7 mouse cellular contexts compared by ENCODE assay signal in the genomic region with DNA sequence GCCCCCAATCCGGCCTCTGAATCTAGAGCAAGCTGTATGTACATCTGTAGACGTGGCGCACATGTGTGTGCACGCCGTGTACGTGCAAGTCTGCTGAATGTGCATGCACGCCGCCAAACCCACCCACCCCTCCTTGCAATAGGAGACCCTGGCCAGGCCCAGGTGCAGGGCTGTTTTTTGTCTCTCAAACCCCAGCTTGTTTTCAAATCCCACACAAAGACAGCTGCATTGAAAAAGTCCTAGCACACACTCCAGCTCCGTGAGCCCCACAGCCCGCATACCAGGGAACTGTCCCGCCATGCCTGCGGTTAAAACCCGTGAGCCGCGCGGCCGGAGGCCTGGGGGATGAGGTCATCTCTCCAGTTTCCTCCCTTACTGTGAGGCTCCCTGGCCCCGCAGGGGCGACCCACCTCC. TPM values are rescaled to one million over a fixed set of nuclear protein-coding genes. Genes with fewer than 3 reads are reported as not detected.
DNase-seq lines count a peak whose midpoint lies in the region; ATAC-seq and TF ChIP-seq lines count a peak whose summit lies in the region.

No protein-coding gene starts in this region.

- TF ChIP-seq CTCF in thymus, adult 2 months (IDR thresholded peaks at IDR 0.05; ENCODE audit: borderline replicate concordance, control insufficient read depth, extremely low read depth, insufficient read depth, low read length, poor library complexity), result no peak

- TF ChIP-seq POLR2A in thymus, adult 2 months (IDR thresholded peaks at IDR 0.05; ENCODE audit: control insufficient read depth, extremely low read depth, insufficient read depth, low read length, poor library complexity), result no peak

- H3K4me2 ChIP-seq in embryonic facial prominence, embryonic 14.5 days (ENCODE audit: low read depth, low read length), result peak overlapping the region; percentile 56
- no peak overlapping the region for H3K4me2 ChIP-seq in hindbrain, embryonic 11.5 days (replicated peaks; ENCODE audit: low read depth, low read length)
- H3K4me2 ChIP-seq in midbrain, embryonic 12.5 days (replicated peaks), result no peak overlapping the region

- no peak overlapping the region for H3K27ac ChIP-seq in thymus, adult 2 months (ENCODE audit: control insufficient read depth, insufficient read depth, low read length)
- peak overlapping the region; percentile 95 for H3K27ac ChIP-seq in embryonic facial prominence, embryonic 14.5 days (replicated peaks; ENCODE audit: low read depth, low read length)
- H3K27ac ChIP-seq in hindbrain, embryonic 11.5 days (ENCODE audit: low read depth, low read length), result no peak overlapping the region
- peak overlapping the region; percentile 46; the same call in 1 of the 2 replicates for H3K27ac ChIP-seq in midbrain, embryonic 12.5 days (replicated peaks)

- 0 out of 2 replicates have a peak, but pooled peaks cover 3% of the 10 kb centered on the region for H3K4me1 ChIP-seq in thymus, adult 2 months (replicated peaks; ENCODE audit: control insufficient read depth, insufficient read depth, low read length)
- H3K4me1 ChIP-seq in embryonic facial prominence, embryonic 14.5 days (ENCODE audit: control insufficient read depth, insufficient read depth, low read length), result peaks cover 15% of the 10 kb centered on the region
- H3K4me1 ChIP-seq in hindbrain, embryonic 11.5 days (replicated peaks; ENCODE audit: control insufficient read depth, insufficient read depth, low read length), result peaks cover 6% of the 10 kb centered on the region
- H3K4me1 ChIP-seq in midbrain, embryonic 12.5 days, result peaks cover 24% of the 10 kb centered on the region

- peak; percentile 73 for ATAC-seq in embryonic facial prominence, embryonic 14.5 days (ENCODE audit: low read depth)
- peak; percentile 36 for ATAC-seq in hindbrain, embryonic 11.5 days (ENCODE audit: low FRiP score)
- ATAC-seq in midbrain, embryonic 12.5 days (ENCODE audit: low FRiP score, low read depth), result peak; percentile 55

- WGBS in thymus, adult 2 months, result 81% methylated on average over 19 of the region's 19 CpGs
- WGBS in embryonic facial prominence, embryonic 14.5 days, result 16% methylated on average over 19 of the region's 19 CpGs
- 30% methylated on average over 19 of the region's 19 CpGs for WGBS in hindbrain, embryonic 11.5 days
- WGBS in midbrain, embryonic 12.5 days, result 32% methylated on average over 19 of the region's 19 CpGs

- no peaks in the 10 kb centered on the region for H3K27me3 ChIP-seq in thymus, adult 2 months (ENCODE audit: control insufficient read depth, insufficient read depth, low read length)
- H3K27me3 ChIP-seq in embryonic facial prominence, embryonic 14.5 days (replicated peaks; ENCODE audit: control insufficient read depth, insufficient read depth, low read length), result no peaks in the 10 kb centered on the region
- no peaks in the 10 kb centered on the region; the same call in 1 of the 2 replicates for H3K27me3 ChIP-seq in hindbrain, embryonic 11.5 days (ENCODE audit: control insufficient read depth, insufficient read depth, low read length)
- H3K27me3 ChIP-seq in midbrain, embryonic 12.5 days, result peaks cover 21% of the 10 kb centered on the region

- H3K36me3 ChIP-seq in thymus, adult 2 months (ENCODE audit: control insufficient read depth, insufficient read depth, low read length), result no peaks in the 10 kb centered on the region
- no peaks in the 10 kb centered on the region for H3K36me3 ChIP-seq in embryonic facial prominence, embryonic 14.5 days (ENCODE audit: control insufficient read depth, insufficient read depth, low read length)
- H3K36me3 ChIP-seq in hindbrain, embryonic 11.5 days (ENCODE audit: control insufficient read depth, insufficient read depth, low read length), result no peaks in the 10 kb centered on the region
- H3K36me3 ChIP-seq in midbrain, embryonic 12.5 days, result no peaks in the 10 kb centered on the region

- no peaks in the 10 kb centered on the region for H3K9me3 ChIP-seq in embryonic facial prominence, embryonic 14.5 days (ENCODE audit: control insufficient read depth, low read length)
- H3K9me3 ChIP-seq in hindbrain, embryonic 11.5 days (ENCODE audit: control insufficient read depth, low read length), result no peaks in the 10 kb centered on the region
- H3K9me3 ChIP-seq in midbrain, embryonic 12.5 days, result no peaks in the 10 kb centered on the region

- peak; percentile 16 for DNase-seq in thymus, postnatal 14 days
- no peak for DNase-seq in thymus, adult 2 months
- peak; percentile 89 for DNase-seq in embryonic facial prominence, embryonic 14.5 days (ENCODE audit: low spot score)
- peak; percentile 59 for DNase-seq in hindbrain, embryonic 11.5 days (ENCODE audit: low spot score)
- DNase-seq in cerebellum, postnatal 25 days, result no peak
- DNase-seq in layer of hippocampus, adult 9-10 months (ENCODE audit: low spot score), result no peak

- H3K9ac ChIP-seq in embryonic facial prominence, embryonic 14.5 days (ENCODE audit: low read depth, low read length), result peak overlapping the region; percentile 55
- H3K9ac ChIP-seq in hindbrain, embryonic 11.5 days (ENCODE audit: low read depth, low read length), result peak overlapping the region; percentile 48
- peak overlapping the region; percentile 37; the same call in 1 of the 2 replicates for H3K9ac ChIP-seq in midbrain, embryonic 12.5 days (replicated peaks)

- H3K4me3 ChIP-seq in thymus, adult 2 months (ENCODE audit: control insufficient read depth, insufficient read depth, low read length), result no peak overlapping the region
- H3K4me3 ChIP-seq in embryonic facial prominence, embryonic 14.5 days (ENCODE audit: low read depth, low read length), result no peak overlapping the region
- no peak overlapping the region for H3K4me3 ChIP-seq in hindbrain, embryonic 11.5 days (ENCODE audit: low read depth, low read length)
- no peak overlapping the region for H3K4me3 ChIP-seq in midbrain, embryonic 12.5 days

RNA-seq across cellular contexts. Expression of a gene that starts 48.3 kb away (rescaled TPM):
- 2.3 and 4.6 TPM in 2 replicates for polyA plus RNA-seq in thymus, adult 2 months (2012; rRNA removed)
- polyA plus RNA-seq in embryonic facial prominence, embryonic 14.5 days (2014; fragmentation: Nextera tagmentation; extraction: Ambion mirVana), result 1.9 and 2.0 TPM in 2 replicates
- polyA plus RNA-seq in hindbrain, embryonic 11.5 days (2014; fragmentation: Nextera tagmentation; extraction: Ambion mirVana), result 1.7 and 2.5 TPM in 2 replicates
- polyA plus RNA-seq in midbrain, embryonic 12.5 days (2016; fragmentation: Nextera tagmentation; extraction: Ambion mirVana), result 0.98 and 2.0 TPM in 2 replicates

Comparison
In these comparisons a context has a peak if more than half of its experiments do, and no peak if none do; other contexts are left out.
1. DNase-seq: peak in thymus, postnatal 14 days (single experiment), embryonic facial prominence, embryonic 14.5 days (single experiment) and hindbrain, embryonic 11.5 days (single experiment); none in thymus, adult 2 months (single experiment), cerebellum, postnatal 25 days (0 of 2) and layer of hippocampus, adult 9-10 months (single experiment).
2. H3K27ac ChIP-seq: peak in embryonic facial prominence, embryonic 14.5 days (single experiment) and midbrain, embryonic 12.5 days (single experiment); none in thymus, adult 2 months (single experiment) and hindbrain, embryonic 11.5 days (single experiment).
3. Peak in every context shown above with its lines, with median percentiles within 50 percentile points of each other: ATAC-seq and H3K9ac ChIP-seq.